Mouse (Mus musculus) T-helper 1 cell (primary cell): ENCODE measurements around the gene Sf1.

Experiments used
- in situ Hi-C: fragments of 300-600 bp; cut with MboI, MseI; formaldehyde crosslinking; loops from one replicate; pipeline ENCODE4 v1.15.1; 2025; ENCODE audit warnings: high pct_unique_total_duplicates

The Sf1 gene

GRCm38 (mm10) chr19:6418233-6418879, 54.9 kb downstream of the Sf1 start, which contains the start of gene Nrxn2:
Gene Nrxn2, plus strand, starts transcription at chr19:6418731.
- in situ Hi-C loops = loop anchor here (25.0 kb wide), 1 partner anchor 419 kb away; the partner anchor contains the start of gene Rps6ka4

GRCm38 (mm10) chr19:6418984-6419692, 55.6 kb downstream of the Sf1 start:
- in situ Hi-C loops = loop anchor here (25.0 kb wide), 1 partner anchor 418 kb away; the partner anchor contains the start of gene Rps6ka4

GRCm38 (mm10) chr19:6419805-6420310, 56.4 kb downstream of the Sf1 start:
- in situ Hi-C loops = loop anchor here (25.0 kb wide), 1 partner anchor 417 kb away; the partner anchor contains the start of gene Rps6ka4

- in situ Hi-C loops = loop anchor here (25.0 kb wide), 1 partner anchor 417 kb away; the partner anchor contains the start of gene Rps6ka4
These were observed 57.2 kb downstream of the Sf1 start for GRCm38 (mm10) chr19:6420481-6421210.

GRCm38 (mm10) chr19:6421211-6421590, 57.7 kb downstream of the Sf1 start:
- in situ Hi-C loops = loop anchor here (25.0 kb wide), 1 partner anchor 416 kb away; the partner anchor contains the start of gene Rps6ka4

- in situ Hi-C loops = loop anchor here (25.0 kb wide), 1 partner anchor 415 kb away; the partner anchor contains the start of gene Rps6ka4
These were observed 58.5 kb downstream of the Sf1 start for GRCm38 (mm10) chr19:6422014-6422413.

GRCm38 (mm10) chr19:6423241-6423640, 59.8 kb downstream of the Sf1 start:
- in situ Hi-C loops = loop anchor here (25.0 kb wide), 1 partner anchor 414 kb away; the partner anchor contains the start of gene Rps6ka4

GRCm38 (mm10) chr19:6424137-6424881, 60.8 kb downstream of the Sf1 start:
- in situ Hi-C loops = loop anchor here (25.0 kb wide), 1 partner anchor 413 kb away; the partner anchor contains the start of gene Rps6ka4

- in situ Hi-C loops = no loop called here
These were observed 62.1 kb downstream of the Sf1 start for GRCm38 (mm10) chr19:6425595-6425994.

GRCm38 (mm10) chr19:6426703-6427500, 63.4 kb downstream of the Sf1 start:
- in situ Hi-C loops = no loop called here
